Mouse (Mus musculus) erythroid progenitor cell, adult 5-6 weeks (primary cell): ENCODE measurements around the gene Sertad4. TPM values are rescaled to one million over a fixed set of nuclear protein-coding genes. Genes with fewer than 3 reads are reported as not detected.

ENCODE experiments used
- ATAC-seq: replicated peaks from 2 replicates; pipeline ENCODE4 v1.8.0; 2016; ENCODE audit warnings: moderate number of reproducible peaks, mild to moderate bottlenecking, moderate TSS enrichment, inconsistent platforms; ENCODE audit not compliant: poor library complexity, low FRiP score, severe bottlenecking
- total RNA-seq, 2 experiments: library from RNA; stranded (forward) in 1 of 2; stranded (reverse) in 1 of 2; fragments of 150-400 nt in 1 of 2; fragments of 186-747, 209-891 nt in 1 of 2; gene quantifications; 2 replicates each; pipeline versions ENCODE4 v1.2.3 to v1.2.4; 2015 to 2017; ENCODE audit warnings: low replicate concordance in 2 of 2

The Sertad4 gene
- total RNA-seq (2015; ENCODE audit: low replicate concordance) = not detected in 2 replicates
- 0.39 TPM in 1 of 2 replicates, not detected in the other for total RNA-seq (2017; ENCODE audit: low replicate concordance)

DNA sequence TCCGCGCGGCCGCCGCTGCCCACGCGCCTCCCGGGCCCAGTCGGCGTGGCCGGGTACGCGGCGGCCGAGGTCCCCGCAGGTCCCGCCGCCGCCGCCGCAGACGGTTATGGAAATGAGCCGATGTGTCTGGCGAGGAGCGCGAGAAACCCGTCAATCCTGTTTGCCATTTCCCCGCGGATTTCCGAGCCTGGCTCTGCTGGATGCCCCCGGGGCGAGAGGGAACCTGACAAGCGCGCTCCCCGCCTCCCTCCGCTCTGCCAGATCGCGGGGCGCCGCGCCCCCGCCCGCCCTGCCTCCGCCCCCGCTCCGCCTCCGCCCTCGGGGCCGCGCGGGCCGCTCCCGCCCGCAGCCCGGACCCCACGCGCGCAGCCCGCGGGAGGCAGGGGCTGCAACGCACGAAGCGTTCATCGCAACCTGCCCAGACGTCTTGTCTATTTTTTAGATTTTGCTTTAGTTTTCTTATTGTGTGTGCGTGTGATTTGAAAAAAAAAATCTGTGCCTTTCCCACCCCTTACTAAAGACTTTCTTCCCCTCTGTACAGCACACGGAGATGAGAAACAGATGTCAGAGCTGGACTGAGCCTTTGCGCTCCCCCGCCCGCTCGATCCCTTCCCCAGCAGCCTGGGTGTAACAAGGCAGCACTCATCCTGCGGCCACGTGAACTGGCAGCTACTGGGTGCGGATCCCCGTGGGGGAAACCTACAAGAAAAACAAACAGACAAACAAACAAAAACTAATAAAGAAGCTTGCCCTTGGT lies at the start of gene Sertad4:
TSS of gene Sertad4 (minus strand) at position 283 of the 757 bp plus-strand sequence.
- no peak for ATAC-seq

DNA sequence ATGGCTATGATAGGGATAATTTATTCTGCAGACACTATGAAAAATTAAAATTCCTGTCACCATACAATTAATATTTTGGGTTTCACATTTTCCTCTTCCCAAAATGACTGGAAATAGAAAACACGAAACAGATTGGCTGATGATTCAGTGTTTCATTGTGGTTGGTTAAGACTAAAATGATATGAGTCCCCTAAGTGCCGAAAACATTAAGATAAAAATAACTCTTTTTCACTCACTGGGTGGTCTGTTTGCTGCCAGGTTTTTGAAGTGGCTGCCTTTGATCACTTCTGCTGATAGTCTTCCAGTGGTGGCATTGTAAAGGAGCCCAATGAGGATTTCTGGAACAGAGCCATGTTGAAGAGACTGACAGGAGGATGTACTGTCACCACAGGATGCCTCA lies 46.0 kb upstream of the Sertad4 start:
- no peak for ATAC-seq

DNA sequence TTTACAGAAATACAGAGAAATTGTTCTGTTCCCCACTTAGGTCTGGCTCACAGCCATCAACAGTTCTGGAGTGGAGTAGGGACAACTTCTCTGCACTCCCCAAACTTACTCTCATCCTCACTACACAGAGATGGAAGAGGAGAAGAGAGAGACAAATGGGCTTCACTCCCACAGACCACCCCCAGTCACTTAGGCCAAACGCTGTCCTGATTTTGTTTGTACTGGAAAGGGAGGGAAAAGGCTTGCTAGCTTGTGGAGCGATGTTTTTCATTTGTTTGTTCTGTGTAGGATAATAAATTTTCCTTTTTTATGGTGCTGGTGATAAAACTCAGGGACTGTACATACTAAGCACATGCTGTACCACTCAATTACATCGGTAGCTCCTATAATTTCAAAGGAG lies 45.4 kb upstream of the Sertad4 start:
- no peak for ATAC-seq

DNA sequence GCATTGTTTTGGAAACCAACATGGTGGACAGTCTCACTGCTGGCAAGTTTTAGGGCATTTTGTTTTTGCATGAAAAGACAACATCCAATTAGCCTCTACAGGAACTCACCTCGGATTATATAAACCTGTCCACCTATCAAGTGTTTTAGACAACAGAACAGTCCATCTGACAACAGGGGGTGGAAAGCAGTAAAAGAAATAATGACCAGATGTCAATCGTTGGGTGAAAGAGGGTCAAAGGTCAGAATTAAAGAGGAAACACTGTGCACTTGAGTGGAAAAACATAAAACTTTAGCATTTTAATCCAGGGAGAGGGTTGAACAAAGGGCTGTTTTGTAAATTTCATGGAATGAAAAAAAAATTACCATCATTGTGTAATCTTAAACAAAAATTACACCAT lies 43.2 kb upstream of the Sertad4 start:
- ATAC-seq = no peak

DNA sequence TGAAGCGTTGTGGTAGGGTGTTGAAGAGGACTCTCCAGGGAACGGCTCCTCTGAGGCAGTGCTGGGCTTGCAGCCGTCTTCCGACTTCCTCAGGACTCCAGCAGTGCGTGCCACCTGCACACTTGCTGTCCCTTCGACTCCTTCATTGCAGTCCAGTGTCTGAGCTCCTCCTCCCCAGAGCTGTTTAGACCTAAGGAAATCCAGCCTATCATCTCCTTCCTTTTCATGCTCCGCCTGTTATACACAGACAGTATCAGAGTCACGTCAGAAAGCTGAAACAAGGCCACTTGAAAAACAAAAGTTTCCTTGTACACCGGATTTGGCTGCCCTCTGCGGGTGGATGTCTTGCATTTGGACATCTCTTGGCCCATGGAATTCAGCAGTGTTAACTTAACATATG lies 41.7 kb upstream of the Sertad4 start:
- no peak for ATAC-seq

DNA sequence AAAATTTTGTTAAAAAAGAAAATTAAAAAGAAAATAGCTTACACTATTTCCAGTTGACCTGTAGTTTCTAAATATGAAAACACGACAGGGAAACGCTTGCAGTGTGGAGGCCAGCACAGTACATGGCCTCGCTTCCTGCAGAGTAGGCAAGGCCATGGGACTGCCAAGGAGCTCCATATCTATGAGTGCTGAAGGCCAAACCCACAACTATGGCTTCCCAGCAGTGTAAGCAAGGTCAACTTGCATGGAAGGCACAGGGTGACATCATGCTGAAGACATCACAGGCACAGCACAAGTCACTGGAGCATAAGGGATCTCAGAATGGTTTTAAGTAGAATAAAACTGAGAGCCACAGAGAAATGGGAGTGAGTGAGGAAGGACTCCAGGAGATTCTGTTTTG lies 40.5 kb upstream of the Sertad4 start:
- ATAC-seq = no peak

DNA sequence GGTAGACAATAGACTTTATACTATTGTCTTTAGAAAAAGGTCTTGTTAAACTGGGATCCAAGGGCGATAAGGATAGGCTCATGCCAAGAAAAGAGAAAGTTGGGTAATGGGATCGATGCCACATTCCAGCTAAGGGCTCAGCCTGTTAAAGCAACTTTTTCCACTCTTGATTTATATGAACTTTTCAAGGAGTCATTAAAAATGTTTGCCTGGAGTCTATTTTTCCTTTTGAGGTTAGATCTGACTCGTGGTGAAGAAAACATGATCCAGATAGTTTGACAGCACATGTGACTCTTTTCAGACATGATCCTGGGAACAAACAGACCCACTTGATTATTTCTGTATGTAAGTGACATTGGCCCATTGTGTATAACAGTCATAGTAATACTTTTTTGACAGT lies 35.2 kb upstream of the Sertad4 start:
- ATAC-seq = no peak

DNA sequence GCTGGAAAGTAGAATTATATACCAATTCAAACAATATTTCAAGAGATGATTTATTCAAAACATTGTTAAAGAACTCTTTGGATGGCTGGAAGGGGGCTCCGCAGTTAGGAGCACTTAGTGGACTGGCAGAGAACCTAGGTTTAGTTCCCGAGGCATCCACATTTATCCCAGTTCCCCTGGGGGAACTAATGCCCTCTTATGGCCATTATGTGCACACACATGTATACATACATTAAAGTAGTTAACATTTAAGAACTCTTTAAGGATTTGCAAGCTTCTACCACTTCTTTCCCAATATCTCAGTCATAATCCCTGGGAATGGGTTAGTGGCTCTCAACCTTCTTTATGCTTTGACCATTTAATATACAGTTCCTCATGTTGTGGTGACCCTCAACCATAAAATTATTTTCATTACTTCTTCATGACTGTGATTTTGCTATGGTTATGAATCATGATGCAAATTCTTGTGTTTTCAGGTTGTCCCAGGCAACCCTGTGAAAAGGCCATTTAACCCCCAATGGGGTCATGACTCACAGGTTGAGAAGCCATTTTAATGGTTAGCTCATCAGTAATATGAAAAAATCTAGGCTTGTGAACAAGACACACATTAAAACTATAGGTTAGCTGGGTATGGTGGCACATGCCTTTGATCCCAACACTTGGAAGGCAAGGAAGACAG lies 27.2 kb upstream of the Sertad4 start:
- ATAC-seq = no peak

DNA sequence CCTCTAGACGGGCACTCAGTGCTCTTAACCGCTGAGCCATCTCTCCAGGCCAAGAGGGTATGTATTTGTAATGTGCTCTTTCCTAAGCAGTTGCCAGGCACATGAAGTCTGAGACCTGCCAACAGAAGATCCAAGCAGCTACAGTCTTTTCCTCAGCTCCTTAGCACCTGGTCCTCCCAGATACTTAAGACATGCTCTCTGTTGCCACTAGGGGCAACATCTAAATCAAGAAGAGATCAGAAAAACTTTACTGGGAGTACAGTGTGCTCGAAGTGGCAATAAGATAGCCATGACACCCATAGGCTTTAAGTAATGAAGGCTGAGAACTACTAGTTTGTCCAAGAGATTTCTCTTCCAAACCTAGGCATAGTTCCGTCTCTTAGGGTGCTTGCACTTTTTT lies 24.6 kb upstream of the Sertad4 start:
- ATAC-seq = no peak

DNA sequence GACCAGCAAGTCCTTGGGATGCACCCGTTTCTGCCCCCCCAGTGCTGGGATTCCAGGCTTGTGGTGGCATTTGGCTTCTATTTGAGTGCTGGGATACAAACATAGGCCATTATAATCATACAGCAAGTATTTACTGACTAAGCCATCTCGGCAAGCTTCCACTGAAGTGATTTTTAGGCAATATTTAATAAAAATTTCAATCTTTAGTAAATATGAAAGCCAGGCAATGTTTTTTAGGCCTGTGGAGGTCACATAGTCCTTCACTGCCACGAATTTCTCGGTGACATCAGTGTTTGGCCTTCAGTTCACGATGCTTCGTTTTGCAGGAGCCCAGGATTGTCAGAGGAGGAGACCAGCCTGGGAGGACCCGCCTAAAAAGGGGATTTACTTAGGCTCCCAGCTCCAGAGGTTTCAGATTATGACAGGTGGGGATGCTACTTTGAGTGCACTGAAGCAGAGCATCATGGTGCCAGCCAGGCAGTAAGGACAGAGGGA lies 23.6 kb upstream of the Sertad4 start:
- no peak for ATAC-seq

DNA sequence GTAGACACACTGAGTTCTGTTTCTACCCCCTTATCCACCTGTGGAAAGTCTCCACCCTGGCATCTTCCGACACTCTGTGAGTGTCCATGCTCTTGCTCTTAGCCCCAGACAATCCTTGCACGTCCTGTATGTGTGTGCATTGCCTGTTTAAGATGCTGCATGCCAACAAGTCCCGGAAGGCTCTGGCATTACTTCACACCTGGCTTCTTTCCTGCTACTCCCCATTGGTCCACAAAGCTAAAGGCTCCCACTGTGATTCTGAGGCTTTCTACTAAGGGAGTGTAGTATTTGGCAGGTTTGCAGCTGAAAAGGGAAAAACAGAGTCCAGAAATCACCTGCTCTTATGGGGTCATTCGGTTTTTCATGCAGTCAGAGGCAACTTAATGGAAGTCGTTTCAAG lies 17.3 kb upstream of the Sertad4 start:
- no peak for ATAC-seq

DNA sequence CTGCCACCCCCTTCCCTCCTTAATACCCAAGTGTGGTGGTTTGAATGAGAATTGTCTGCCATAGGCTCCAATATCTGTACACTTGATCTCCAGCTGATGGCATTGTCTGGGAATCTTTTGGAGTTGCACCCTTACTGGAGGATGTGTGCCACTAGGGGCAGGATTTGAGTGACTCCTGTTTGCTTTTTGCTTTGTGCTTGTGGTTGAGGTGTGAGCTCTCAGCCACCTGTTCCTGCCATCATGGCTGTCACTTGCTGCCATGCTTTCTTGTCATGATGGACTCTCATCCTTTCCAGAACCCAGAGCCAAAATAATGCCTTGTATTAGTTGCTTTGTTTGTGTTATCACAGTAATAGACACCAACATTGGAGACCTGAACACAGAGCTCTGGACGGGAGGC lies 14.2 kb upstream of the Sertad4 start:
- no peak for ATAC-seq

DNA sequence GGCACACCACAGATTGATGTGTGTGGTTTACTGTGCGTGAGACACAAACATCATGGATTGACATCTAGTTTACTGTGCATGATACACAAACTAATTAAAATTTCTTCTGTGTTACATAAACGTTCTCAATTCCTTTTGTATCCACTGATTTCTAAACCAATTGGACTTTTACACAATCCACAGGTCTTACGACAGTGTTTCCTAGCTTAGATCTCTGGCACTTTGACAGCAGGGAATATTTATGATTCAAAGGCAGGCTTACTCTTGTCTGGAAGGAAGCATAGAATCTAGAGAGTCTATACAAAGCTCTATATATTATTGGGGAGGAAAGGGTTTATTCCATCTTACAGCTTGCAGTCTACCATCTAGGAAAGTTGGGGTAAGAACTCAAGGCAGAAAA lies 8.9 kb upstream of the Sertad4 start:
- ATAC-seq = no peak

DNA sequence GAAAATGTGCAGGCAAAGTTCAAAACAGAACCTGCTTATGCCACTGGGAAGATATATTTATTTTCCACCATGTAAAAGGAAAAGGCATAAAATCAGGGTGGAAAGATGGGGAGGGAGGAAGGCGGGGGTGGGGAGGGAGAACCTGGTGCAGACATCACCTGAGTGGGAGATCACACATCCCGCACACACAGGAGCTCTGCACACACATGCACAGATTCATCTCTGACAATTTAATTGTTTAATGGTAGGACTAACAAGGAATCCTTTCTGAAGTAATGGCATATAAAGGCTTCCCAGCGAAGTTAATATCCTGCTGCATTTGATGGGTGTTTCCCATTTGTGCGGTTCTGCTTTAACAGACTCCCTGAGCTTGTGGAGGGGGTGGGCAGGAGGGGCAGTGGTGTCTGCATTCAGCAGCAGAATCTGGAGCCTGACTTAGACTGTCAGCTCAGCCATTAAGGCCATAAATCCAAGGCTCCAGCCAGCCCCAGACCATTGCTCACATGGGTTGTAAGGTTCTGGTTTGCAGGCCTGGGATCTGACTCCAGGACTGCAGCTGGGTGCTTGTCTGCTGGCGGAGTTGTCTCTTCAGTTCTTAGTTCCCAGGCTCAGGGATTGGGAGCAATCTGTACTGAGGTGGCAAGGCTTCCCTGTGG lies 5.9 kb upstream of the Sertad4 start:
- no peak for ATAC-seq

DNA sequence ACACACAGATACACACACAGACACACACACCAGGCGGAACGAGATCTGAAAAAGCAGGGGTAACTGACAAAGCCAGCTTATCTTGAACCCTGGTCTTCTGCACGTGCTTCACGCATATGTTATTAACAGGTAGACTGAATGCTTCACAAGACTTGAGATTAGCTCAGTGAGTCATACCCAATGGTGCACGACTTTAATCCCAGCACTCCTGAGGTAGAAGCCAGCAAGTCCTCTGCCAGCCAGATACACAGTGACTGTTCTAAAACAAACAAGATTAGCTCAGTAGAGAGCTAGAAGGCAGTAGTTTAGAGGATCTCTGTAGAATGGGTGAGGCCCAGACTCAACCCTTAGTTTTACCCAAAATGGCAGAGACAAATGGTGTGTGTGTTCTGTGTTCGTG lies 4.7 kb upstream of the Sertad4 start:
- ATAC-seq = no peak

DNA sequence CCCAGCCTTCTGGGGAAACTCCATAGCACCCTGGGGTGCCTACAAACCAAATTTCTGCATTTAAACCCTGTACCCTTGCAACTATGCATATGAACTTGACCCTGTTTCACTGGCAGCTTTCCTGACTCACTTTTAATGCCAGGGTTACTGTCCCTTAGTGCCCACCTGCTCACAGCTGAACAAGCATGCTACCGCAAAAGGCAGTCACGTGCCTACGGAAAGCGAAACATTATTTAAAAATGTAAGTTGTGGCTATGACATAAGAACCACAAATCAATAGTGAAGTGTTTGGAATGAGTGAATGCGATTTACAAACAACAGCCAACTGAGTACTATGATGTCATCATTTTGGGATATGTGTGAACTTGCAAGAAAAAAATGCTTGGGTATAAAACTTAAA lies 2.0 kb upstream of the Sertad4 start:
- no peak for ATAC-seq

DNA sequence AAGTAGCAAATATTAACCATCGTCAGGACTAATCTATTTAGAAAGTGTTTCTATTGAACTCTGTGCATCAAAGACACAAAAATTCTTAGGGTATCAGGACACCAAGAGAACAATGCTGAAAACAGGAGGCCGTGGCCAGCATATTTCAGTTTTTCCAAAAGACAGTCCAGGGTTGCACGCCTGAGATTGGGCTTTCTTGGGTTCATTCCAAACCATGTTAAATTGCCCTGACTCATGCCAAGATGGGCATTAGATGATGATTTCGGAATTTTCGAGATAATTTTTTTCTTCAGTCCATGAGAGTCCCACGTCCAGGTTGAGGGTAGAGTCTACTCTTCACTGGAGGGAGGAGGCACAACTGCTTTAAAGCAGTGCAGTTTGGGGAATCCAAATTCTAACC lies 1.4 kb upstream of the Sertad4 start:
- no peak for ATAC-seq

DNA sequence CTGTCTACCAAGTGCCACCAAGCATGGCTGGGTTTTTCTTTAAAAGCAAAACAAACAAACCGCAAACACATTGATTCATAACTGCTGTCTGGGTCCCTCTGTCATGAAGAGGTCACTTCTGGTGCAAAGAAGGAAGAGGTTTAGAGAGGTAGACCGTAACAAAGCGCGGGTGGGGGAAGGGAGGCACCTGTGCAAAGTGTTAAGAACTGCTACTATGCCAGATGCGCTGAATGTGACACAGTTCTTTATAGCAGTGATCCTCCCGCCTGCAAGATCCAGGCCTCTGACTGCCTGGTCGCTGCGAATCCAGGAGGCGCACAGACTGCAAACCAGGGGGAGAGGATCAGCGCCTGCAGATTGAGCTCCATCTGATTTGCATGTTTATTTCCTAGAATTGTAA lies 855 bp upstream of the Sertad4 start:
- no peak for ATAC-seq

DNA sequence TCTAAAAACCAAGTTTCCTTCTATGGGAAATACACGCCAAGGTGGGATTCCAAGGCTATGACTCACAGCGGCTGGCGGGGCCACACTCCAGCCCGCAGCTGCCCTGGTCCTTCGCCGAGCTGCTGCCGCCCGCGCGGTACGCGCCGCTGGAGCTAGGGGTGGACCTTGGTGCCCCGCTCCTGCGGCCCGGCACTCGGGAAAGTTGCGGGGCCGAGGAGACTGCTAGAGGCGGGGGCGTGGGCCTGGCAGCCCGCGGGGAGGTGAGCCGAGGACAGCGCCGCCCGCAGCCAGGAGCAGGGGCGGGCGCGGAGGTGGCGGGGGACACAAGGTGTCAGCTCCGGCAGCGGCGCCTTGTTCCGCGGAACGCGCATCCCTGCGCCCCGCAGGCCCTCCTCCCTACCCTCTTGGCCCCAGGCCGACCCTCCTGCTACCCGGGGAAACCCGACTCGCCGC lies 711 bp downstream of the Sertad4 start:
- 0 out of 2 replicates have a peak, but pooled peaks have one; percentile 32 for ATAC-seq

DNA sequence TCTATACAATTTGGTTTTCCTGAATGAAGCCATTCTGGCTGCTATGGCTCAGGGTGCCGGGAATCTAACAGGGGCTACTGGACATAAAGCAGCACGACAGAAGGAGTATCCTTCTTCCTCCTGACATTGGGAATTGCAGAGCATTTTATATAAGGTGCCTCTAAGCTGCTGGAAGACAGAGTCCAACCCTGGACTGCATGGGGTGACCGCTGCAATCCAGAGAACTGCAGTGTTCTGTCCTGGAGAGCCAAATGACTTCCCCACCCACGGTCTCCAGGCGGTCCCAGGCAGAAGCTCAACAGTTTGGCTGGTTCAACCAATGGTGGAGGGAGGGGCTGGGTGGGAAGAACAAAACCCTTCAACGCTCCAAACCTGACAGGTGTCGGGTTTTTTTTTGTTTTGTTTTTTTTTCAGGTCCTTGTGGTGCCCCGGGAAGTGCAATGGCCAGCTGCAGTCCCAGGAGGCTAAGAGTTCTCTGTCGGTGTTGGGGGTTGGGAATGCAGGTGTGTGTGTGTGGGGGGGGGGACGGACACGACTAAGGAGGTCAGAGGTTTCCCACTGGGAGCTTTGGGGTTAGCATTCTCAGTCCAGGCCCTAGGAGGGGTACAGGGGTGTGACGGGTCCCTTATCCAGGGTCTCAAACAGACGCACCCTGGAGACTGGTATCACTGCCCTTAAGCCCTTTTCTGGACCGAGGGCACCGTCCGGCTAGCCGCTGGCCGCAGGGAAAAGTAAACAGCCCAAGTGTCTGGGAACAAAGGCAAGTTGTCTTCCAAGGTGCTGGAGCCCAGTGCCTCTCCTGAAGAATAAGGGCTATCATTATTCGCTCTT lies 1.4 kb downstream of the Sertad4 start:
- ATAC-seq = no peak
